Mouse (Mus musculus) ES-E14 (cell line): Measurements from ENCODE around the gene Arhgap45.

ENCODE experiments used
- CHD2 ChIP-seq: IDR thresholded peaks from 2 replicates; pipeline ENCODE4 v1.6.1; 2014; ENCODE audit warnings: mild to moderate bottlenecking, low read depth, low read length, inconsistent platforms
- HCFC1 ChIP-seq: IDR thresholded peaks from 2 replicates; pipeline ENCODE4 v1.6.1; 2012; ENCODE audit warnings: low read length, inconsistent platforms, borderline replicate concordance; ENCODE audit not compliant: insufficient read depth
- MAFK ChIP-seq: IDR thresholded peaks from 2 replicates; pipeline ENCODE4 v1.6.1; 2014; ENCODE audit warnings: mild to moderate bottlenecking, low read depth, low read length, inconsistent platforms; ENCODE audit not compliant: insufficient read depth
- ZC3H11A ChIP-seq: IDR thresholded peaks from 2 replicates; pipeline ENCODE4 v1.6.1; 2012; ENCODE audit warnings: low read depth, mild to moderate bottlenecking, inconsistent platforms, low read length, borderline replicate concordance
- ZNF384 ChIP-seq: IDR thresholded peaks from 2 replicates; pipeline ENCODE4 v1.6.1; 2012; ENCODE audit warnings: low read depth, low read length, inconsistent platforms

DNA sequence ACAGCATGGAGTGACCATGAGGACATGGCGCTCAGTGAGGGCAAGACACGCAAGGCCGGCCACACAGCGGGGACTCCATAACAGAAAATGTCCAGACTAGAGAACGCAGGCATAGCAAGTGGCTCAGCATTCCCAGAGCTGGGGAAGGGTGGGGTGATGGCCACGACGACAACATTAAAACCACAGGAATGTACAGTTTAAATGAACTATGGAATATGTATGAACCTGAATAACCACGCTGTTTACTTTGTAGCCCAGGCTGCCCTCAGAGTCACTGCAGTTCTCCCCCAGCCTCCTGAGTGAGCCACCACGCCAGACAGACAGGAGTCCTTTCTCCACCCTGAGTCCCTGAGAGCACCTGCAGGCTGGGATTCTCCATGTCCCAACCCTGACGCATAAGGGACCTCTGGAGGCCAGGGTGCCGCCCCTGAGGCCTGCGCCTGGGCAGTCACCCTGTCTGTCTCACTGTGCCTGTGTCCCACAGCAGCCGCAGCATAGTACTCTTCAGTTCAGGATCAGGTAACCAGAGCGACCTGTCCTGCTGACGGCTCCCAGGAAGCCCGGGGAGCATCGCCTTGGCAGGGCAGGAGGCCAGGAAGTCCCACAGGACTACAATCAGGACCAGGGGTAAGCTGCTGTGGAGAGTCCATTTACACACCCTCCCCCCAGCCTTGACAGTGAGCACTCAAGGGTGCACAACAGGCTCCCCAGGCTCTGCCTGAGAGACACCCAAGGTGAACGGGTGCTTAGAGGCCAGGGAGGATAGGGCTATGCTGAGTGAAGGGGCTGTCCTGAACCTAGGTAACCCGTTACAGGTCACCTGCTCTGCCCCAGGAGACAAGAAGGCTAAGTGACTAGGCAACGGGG, 56.4 kb downstream of the Arhgap45 start:
- TF ChIP-seq ZNF384 (no peak), MAFK (no peak), HCFC1 (no peak), ZC3H11A (no peak), CHD2 (no peak)
